Mouse (Mus musculus): ENCODE measurements around the gene Utrn.

DNA sequence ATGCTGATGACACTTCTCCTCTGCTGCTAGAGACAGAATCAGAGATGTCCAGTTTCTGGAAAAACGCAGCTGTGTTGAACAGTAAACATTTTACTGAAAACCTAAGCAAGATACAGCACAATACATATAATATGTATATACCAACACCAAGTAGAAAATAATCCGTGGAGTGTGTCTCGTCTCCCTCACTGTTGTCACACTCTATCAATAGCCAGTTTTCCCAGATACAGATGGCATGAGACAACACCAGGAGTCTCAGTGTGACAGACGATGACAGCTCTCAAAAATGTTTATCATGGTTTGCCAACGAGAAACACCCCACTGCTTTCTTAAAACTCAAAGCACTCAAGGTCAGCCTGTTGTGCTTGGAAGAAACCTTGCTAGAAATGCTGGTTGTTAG, 515.1 kb downstream of the Utrn start:
- TF ChIP-seq CTCF (IDR thresholded peaks at IDR 0.05; ENCODE audit: borderline replicate concordance, insufficient read depth, low read depth, low read length) (no peak), POLR2A (IDR thresholded peaks at IDR 0.05; ENCODE audit: borderline replicate concordance, insufficient read depth, low read length) (no peak)
